Mouse (Mus musculus): ENCODE measurements around the gene Nlgn1. TPM values are rescaled to one million over a fixed set of nuclear protein-coding genes. Genes with fewer than 3 reads are reported as not detected.

Gene Nlgn1
- polyA plus RNA-seq, 1 experiment from 2014 or later, result 0.86 TPM

DNA sequence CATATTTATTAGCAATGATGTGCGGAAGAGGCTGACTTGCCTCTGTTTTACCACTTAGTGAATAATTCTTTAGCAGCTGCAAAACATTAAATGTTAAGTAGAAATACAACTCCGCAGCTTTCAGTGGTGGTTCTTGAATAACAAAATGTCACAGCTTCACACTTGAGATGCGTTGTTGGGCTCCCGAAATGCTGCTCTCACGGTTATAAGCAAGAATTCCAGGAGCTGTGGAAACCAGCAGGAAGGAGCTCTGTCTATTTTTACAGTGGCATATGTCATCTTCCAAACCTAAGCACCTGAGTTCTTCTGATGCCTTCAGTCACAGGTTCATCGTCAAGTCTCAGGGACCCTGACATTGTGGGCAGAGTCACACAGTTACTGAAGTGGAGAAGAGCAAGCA, 556.8 kb downstream of the Nlgn1 start:
- Histone ChIP-seq H3K4me2 (replicated peaks; ENCODE audit: low read depth) (no peak overlapping the region), H3K9me3 (ENCODE audit: control insufficient read depth) (no peaks in the 10 kb centered on the region), H3K4me1 (replicated peaks; ENCODE audit: control insufficient read depth, insufficient read depth, low read length) (no peaks in the 10 kb centered on the region), H3K4me3 (ENCODE audit: low read depth, low read length) (no peak overlapping the region), H3K36me3 (ENCODE audit: control insufficient read depth, insufficient read depth) (no peaks in the 10 kb centered on the region), H3K27ac (ENCODE audit: low read depth, low read length) (no peak overlapping the region), H3K9ac (ENCODE audit: low read depth, low read length) (no peak overlapping the region), H3K27me3 (replicated peaks; ENCODE audit: control insufficient read depth, insufficient read depth, low read length) (no peaks in the 10 kb centered on the region)
- TF ChIP-seq CTCF (IDR thresholded peaks at IDR 0.05; ENCODE audit: low read depth), result no peak
- no peak for ATAC-seq
- 62% methylated on average over 6 of the region's 6 CpGs for WGBS

DNA sequence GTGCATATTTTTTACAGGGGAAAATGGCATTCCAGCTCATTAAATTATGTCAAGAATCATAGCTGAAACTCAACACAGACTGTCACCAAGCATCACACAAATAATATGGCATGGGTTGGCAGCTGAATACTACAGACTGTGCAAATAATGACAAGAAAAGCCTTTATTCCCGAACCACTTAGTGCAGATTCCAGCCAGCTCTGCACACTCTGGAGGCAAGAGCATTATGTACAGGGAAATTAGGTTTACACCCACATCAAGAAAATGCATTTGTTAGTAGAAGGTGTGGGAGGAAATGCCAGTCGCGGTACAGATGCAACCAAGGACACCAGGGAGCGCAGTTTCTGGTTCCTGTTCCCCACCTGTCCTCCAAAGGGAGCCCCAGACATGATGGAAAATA, 558.4 kb downstream of the Nlgn1 start:
- no peaks in the 10 kb centered on the region for H3K36me3 ChIP-seq (ENCODE audit: control insufficient read depth, insufficient read depth)
- no peaks in the 10 kb centered on the region for H3K27me3 ChIP-seq (replicated peaks; ENCODE audit: control insufficient read depth, insufficient read depth, low read length)
- H3K4me2 ChIP-seq (replicated peaks; ENCODE audit: low read depth), result no peak overlapping the region
- H3K4me3 ChIP-seq (ENCODE audit: low read depth, low read length), result no peak overlapping the region
- 61% methylated on average over 4 of the region's 4 CpGs for WGBS
- TF ChIP-seq CTCF (IDR thresholded peaks at IDR 0.05; ENCODE audit: low read depth), result no peak
- no peak for ATAC-seq
- H3K4me1 ChIP-seq (replicated peaks; ENCODE audit: control insufficient read depth, insufficient read depth, low read length), result no peaks in the 10 kb centered on the region
- H3K9ac ChIP-seq (ENCODE audit: low read depth, low read length), result no peak overlapping the region
- no peaks in the 10 kb centered on the region for H3K9me3 ChIP-seq (ENCODE audit: control insufficient read depth)
- H3K27ac ChIP-seq (ENCODE audit: low read depth, low read length), result no peak overlapping the region

DNA sequence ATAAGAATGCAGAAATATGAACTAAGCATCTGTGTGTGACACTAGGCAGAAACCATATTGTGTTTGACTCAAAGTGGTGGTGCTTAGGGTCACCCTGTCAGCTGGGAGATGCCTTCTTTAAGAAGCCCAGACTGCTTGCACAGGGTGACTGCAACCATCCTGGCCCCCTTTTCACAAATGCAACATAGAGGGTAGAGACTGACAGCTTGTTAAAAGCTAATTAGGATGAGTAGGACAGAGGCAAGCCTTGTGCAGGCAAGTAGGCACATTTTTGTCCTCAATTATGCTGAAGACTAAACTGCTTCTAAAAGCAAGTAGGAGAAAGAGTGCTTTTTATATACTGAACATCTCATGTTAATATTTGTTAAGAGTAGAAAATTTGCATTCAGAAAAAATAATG, 558.8 kb downstream of the Nlgn1 start:
- no peak for ATAC-seq
- H3K9me3 ChIP-seq (ENCODE audit: control insufficient read depth), result no peaks in the 10 kb centered on the region
- H3K27me3 ChIP-seq (replicated peaks; ENCODE audit: control insufficient read depth, insufficient read depth, low read length), result no peaks in the 10 kb centered on the region
- no peak overlapping the region for H3K4me2 ChIP-seq (replicated peaks; ENCODE audit: low read depth)
- H3K9ac ChIP-seq (ENCODE audit: low read depth, low read length), result no peak overlapping the region
- H3K36me3 ChIP-seq (ENCODE audit: control insufficient read depth, insufficient read depth), result no peaks in the 10 kb centered on the region
- no peaks in the 10 kb centered on the region for H3K4me1 ChIP-seq (replicated peaks; ENCODE audit: control insufficient read depth, insufficient read depth, low read length)
- no peak overlapping the region for H3K4me3 ChIP-seq (ENCODE audit: low read depth, low read length)
- TF ChIP-seq CTCF (IDR thresholded peaks at IDR 0.05; ENCODE audit: low read depth), result no peak
- H3K27ac ChIP-seq (ENCODE audit: low read depth, low read length), result no peak overlapping the region

DNA sequence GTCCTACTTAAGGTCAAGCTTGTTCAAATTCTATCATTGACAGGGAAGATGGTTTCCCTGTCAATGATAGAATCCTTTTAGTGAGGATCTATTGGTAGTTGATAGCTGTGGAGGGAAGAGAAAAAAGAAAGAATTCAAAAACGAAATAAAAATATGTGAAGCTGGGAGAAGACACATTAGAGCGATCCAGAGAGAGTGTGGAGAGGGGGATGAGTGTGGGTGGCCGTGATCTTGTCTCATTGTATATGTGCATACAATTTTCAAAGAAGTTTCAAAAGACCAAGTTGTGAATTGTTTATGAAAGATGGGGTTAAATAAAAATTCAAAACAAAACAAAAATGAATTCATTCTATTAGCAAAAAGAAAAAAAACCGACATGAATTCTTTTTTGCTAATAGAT, 568.6 kb downstream of the Nlgn1 start:
- no peak overlapping the region for H3K27ac ChIP-seq (ENCODE audit: low read depth, low read length)
- H3K4me1 ChIP-seq (replicated peaks; ENCODE audit: control insufficient read depth, insufficient read depth, low read length), result no peaks in the 10 kb centered on the region
- no peaks in the 10 kb centered on the region for H3K27me3 ChIP-seq (replicated peaks; ENCODE audit: control insufficient read depth, insufficient read depth, low read length)
- H3K9me3 ChIP-seq (ENCODE audit: control insufficient read depth), result no peaks in the 10 kb centered on the region
- H3K9ac ChIP-seq (ENCODE audit: low read depth, low read length), result no peak overlapping the region
- TF ChIP-seq CTCF (IDR thresholded peaks at IDR 0.05; ENCODE audit: low read depth), result no peak
- H3K4me2 ChIP-seq (replicated peaks; ENCODE audit: low read depth), result no peak overlapping the region
- ATAC-seq, result no peak
- no peaks in the 10 kb centered on the region for H3K36me3 ChIP-seq (ENCODE audit: control insufficient read depth, insufficient read depth)
- no peak overlapping the region for H3K4me3 ChIP-seq (ENCODE audit: low read depth, low read length)
- 85% methylated on average over 4 of the region's 4 CpGs for whole genome bisulfite sequencing

DNA sequence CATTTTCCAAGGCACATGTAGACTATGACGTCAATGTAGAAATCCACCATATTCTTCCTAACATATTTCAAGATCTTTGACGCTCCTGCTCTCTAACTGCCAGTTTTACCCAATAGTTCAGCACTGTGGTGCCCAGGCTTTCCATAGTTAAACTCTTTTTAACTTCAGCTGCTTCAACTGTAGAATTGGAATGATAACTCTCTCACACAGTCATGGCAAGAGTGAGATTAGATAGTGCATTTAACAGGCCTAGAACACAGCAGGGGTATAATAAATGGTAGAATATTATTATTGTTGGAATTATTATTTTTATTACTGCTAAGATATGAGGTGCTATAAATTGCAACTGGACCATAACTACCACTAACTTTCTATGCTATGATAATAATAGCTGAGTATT, 574.4 kb downstream of the Nlgn1 start:
- WGBS, result 86% methylated on average over 2 of the region's 2 CpGs
- no peak overlapping the region for H3K4me2 ChIP-seq (replicated peaks; ENCODE audit: low read depth)
- no peaks in the 10 kb centered on the region for H3K9me3 ChIP-seq (ENCODE audit: control insufficient read depth)
- H3K4me3 ChIP-seq (ENCODE audit: low read depth, low read length), result no peak overlapping the region
- no peak for TF ChIP-seq CTCF (IDR thresholded peaks at IDR 0.05; ENCODE audit: low read depth)
- H3K27ac ChIP-seq (ENCODE audit: low read depth, low read length), result no peak overlapping the region
- H3K4me1 ChIP-seq (replicated peaks; ENCODE audit: control insufficient read depth, insufficient read depth, low read length), result no peaks in the 10 kb centered on the region
- no peak overlapping the region for H3K9ac ChIP-seq (ENCODE audit: low read depth, low read length)
- no peaks in the 10 kb centered on the region for H3K27me3 ChIP-seq (replicated peaks; ENCODE audit: control insufficient read depth, insufficient read depth, low read length)
- no peak for ATAC-seq
- no peaks in the 10 kb centered on the region for H3K36me3 ChIP-seq (ENCODE audit: control insufficient read depth, insufficient read depth)

DNA sequence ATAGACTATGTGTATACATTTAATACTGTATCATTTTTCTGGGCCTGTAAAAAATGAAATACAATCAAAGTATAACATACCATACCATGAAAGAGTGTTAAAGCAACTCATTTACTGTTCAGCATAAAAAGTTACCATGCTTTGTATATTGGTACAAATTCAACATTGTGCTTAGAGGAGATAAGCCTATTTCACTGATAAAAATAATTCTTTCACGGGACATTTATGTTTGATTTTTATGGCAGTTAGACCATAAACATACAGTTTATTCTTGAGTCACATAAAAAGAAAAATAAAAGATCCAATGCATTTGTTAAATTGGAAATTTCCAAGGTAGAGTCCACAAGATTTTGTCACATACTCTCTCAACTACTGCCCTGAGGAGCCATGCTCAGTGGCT, 608.1 kb downstream of the Nlgn1 start:
- Histone ChIP-seq H3K9ac (ENCODE audit: low read depth, low read length) (no peak overlapping the region), H3K4me2 (replicated peaks; ENCODE audit: low read depth) (no peak overlapping the region), H3K9me3 (ENCODE audit: control insufficient read depth) (no peaks in the 10 kb centered on the region), H3K4me3 (ENCODE audit: low read depth, low read length) (no peak overlapping the region), H3K4me1 (replicated peaks; ENCODE audit: control insufficient read depth, insufficient read depth, low read length) (no peaks in the 10 kb centered on the region), H3K36me3 (ENCODE audit: control insufficient read depth, insufficient read depth) (no peaks in the 10 kb centered on the region), H3K27me3 (replicated peaks; ENCODE audit: control insufficient read depth, insufficient read depth, low read length) (no peaks in the 10 kb centered on the region), H3K27ac (ENCODE audit: low read depth, low read length) (no peak overlapping the region)
- no peak for TF ChIP-seq CTCF (IDR thresholded peaks at IDR 0.05; ENCODE audit: low read depth)
- 33% methylated on average over 1 of the region's 1 CpGs for WGBS
- ATAC-seq, result no peak

DNA sequence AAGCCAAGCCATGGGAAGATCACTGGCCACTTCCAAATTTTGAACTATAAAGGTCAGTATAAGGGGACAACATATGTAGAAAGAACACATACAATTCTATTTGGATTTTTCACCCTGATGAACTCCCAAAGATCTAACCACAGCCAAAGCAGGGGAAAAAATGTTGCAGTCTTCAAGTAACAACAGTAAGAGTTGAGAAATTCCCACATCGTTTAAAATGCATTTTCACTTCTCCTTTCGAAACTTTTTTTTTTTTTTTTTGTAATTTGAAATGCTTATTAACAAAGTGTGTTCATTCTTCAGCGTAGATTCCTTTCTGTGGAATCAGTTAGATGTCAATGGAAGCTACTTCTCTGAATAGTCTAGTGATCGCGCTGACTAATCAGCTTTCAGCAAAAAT, 610.8 kb downstream of the Nlgn1 start:
- H3K36me3 ChIP-seq (ENCODE audit: control insufficient read depth, insufficient read depth), result no peaks in the 10 kb centered on the region
- no peak overlapping the region for H3K9ac ChIP-seq (ENCODE audit: low read depth, low read length)
- H3K4me3 ChIP-seq (ENCODE audit: low read depth, low read length), result no peak overlapping the region
- TF ChIP-seq CTCF (IDR thresholded peaks at IDR 0.05; ENCODE audit: low read depth), result no peak
- H3K27me3 ChIP-seq (replicated peaks; ENCODE audit: control insufficient read depth, insufficient read depth, low read length), result no peaks in the 10 kb centered on the region
- no peak overlapping the region for H3K4me2 ChIP-seq (replicated peaks; ENCODE audit: low read depth)
- H3K27ac ChIP-seq (ENCODE audit: low read depth, low read length), result no peak overlapping the region
- no peak for ATAC-seq
- WGBS, result 83% methylated on average over 5 of the region's 5 CpGs
- no peaks in the 10 kb centered on the region for H3K4me1 ChIP-seq (replicated peaks; ENCODE audit: control insufficient read depth, insufficient read depth, low read length)
- H3K9me3 ChIP-seq (ENCODE audit: control insufficient read depth), result no peaks in the 10 kb centered on the region

Measured in intestine, postnatal 0 days (tissue).